Mouse (Mus musculus) brain, embryonic 14.5 days (tissue): Measurements from ENCODE around the gene Sox5.

ENCODE experiments used
- CTCF ChIP-seq: fragments of 200-500 bp; IDR thresholded peaks from 2 replicates; pipeline ENCODE4 v1.5.1; 2012; ENCODE audit warnings: inconsistent platforms, mild to moderate bottlenecking, moderate library complexity, borderline replicate concordance; ENCODE audit not compliant: insufficient read depth, insufficient read length; ENCODE audit errors: extremely low read depth
- POLR2A ChIP-seq: fragments of 200-500 bp; IDR thresholded peaks from 2 replicates; pipeline ENCODE4 v1.6.1; 2012; ENCODE audit warnings: mild to moderate bottlenecking, inconsistent platforms, borderline replicate concordance; ENCODE audit not compliant: poor library complexity, insufficient read depth, insufficient read length, severe bottlenecking; ENCODE audit errors: extremely low read depth

DNA sequence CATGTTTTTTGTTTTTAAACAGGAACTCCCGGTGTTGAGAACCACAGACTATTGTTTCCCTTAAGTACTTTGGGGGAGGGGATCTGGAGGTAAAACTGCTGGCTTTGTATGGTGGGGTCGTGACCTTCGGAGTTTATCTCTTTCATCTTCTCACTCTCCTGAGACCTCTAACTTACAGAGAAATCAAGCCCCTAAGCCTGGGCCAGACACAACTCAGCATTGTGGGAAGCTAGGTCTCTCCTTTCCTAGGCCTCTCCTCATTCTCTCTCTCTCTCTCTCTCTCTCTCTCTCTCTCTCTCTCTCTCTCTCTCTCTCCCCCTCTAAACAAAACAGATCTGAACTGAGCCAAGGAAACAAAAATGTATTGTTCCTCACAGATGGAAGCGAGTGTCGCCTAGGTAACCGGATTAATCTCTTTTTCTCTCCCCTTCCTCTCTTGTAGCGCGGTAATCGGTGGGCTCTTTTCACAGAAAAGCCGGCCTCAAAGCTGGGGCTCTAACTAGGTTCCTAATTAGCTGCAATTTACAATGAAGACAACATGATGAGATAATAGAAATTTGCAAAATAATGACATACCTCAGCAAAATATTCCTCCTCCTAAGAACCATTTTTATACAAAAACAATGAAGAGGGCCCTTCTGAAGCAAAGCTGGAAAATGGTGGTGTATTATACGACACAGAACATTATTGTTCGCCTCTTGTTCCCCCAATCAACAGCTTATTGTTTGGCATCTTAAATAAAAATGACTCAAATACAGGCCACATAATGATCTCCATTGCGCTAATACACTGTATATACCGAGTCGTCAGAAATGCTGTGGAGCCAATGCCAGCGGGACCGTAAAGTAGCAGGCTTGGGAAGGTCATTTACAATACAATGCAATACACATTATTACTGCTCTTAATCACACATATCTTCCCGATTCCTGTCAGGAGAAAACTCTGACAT, 530.3 kb downstream of the Sox5 start:
- TF ChIP-seq CTCF = no peak
- TF ChIP-seq POLR2A = no peak
